Mouse (Mus musculus): ENCODE measurements around the gene Kcnj8.

GRCm38 (mm10) chr6:142558076-142558475, 13.3 kb downstream of the Kcnj8 start:
- TF ChIP-seq EP300 (IDR thresholded peaks at IDR 0.05; ENCODE audit: low read depth in 1 of 2, low read length in 2 of 2): no peak
- no peak for TF ChIP-seq CTCF (IDR thresholded peaks at IDR 0.05 in 2 of 3, conservative IDR thresholded peaks at IDR 0.05 in 1 of 3; ENCODE audit: control insufficient read depth in 1 of 3, insufficient read depth in 1 of 3, low read depth in 2 of 3, low read length in 3 of 3, poor library complexity in 1 of 3, severe bottlenecking in 1 of 3)
- TF ChIP-seq TCF12 (IDR thresholded peaks at IDR 0.05; ENCODE audit: low read depth, low read length): no peak
- no peak for TF ChIP-seq MYC (IDR thresholded peaks at IDR 0.05; ENCODE audit: low read depth, low read length)
- no peak for TF ChIP-seq CHD1 (IDR thresholded peaks at IDR 0.05; ENCODE audit: low read depth, low read length)
- no peak for TF ChIP-seq POLR2A (IDR thresholded peaks at IDR 0.05; ENCODE audit: control insufficient read depth in 1 of 2, insufficient read depth in 1 of 2, low read depth in 1 of 2, low read length in 2 of 2, poor library complexity in 1 of 2)
- no peak for TF ChIP-seq E2F4 (IDR thresholded peaks at IDR 0.05; ENCODE audit: borderline replicate concordance, low read depth, low read length)
- TF ChIP-seq POLR2AphosphoS2 (IDR thresholded peaks at IDR 0.05; ENCODE audit: low read length): no peak
- no peak for TF ChIP-seq KAT2A (conservative IDR thresholded peaks at IDR 0.05; ENCODE audit: low read depth, low read length)
- no peak for TF ChIP-seq TBP (IDR thresholded peaks at IDR 0.05; ENCODE audit: low read depth, low read length)
- TF ChIP-seq MAX (IDR thresholded peaks at IDR 0.05; ENCODE audit: low read length): no peak
- TF ChIP-seq TAL1 (IDR thresholded peaks at IDR 0.05; ENCODE audit: low read length): no peak
- no peak for TF ChIP-seq RAD21 (IDR thresholded peaks at IDR 0.05; ENCODE audit: low read depth, low read length)
- no peak for TF ChIP-seq CHD2 (IDR thresholded peaks at IDR 0.05; ENCODE audit: low read length)

Data from MEL (cell line).